Mouse (Mus musculus) C2C12 (cell line): ENCODE measurements at regions not wholly inside any gene's neighbourhood (a gene's known extent, or its start where the extent isn't known, plus 50 kb on each side); places are given as distances from the start of the nearest gene placed in this dataset.

Source experiments
- H3K27me3 ChIP-seq: one replicate; pipeline ENCODE4 v1.6.1; 2011; ENCODE audit not compliant: control insufficient read depth, insufficient read depth, insufficient read length
- H3K36me3 ChIP-seq: one replicate; pipeline ENCODE4 v1.6.1; 2011; ENCODE audit not compliant: control insufficient read depth, insufficient read depth
- H3K4me3 ChIP-seq: one replicate; pipeline ENCODE4 v1.5.1; 2011; ENCODE audit warnings: mild to moderate bottlenecking, control low read depth; ENCODE audit not compliant: poor library complexity, insufficient read depth, severe bottlenecking
- H3K79me2 ChIP-seq: one replicate; pipeline ENCODE4 v1.6.1; 2011; ENCODE audit not compliant: control insufficient read depth, insufficient read depth
- H3K79me3 ChIP-seq: one replicate; pipeline ENCODE4 v1.6.1; 2011; ENCODE audit warnings: low read depth, control low read depth
- H3ac ChIP-seq: one replicate; pipeline ENCODE3; 2011; ENCODE audit warnings: low read depth; ENCODE audit not compliant: control insufficient read depth, insufficient read length
- CEBPB ChIP-seq: IDR thresholded peaks from one replicate; pipeline ENCODE4 v1.6.1; 2011; ENCODE audit warnings: low read depth, mild to moderate bottlenecking, control low read depth, moderate library complexity
- CTCF ChIP-seq: IDR thresholded peaks from one replicate; pipeline ENCODE4 v1.5.1; 2011; ENCODE audit not compliant: control insufficient read depth, insufficient read depth, insufficient read length
- FOSL1 ChIP-seq: IDR thresholded peaks from one replicate; pipeline ENCODE4 v1.8.0; 2011; ENCODE audit warnings: mild to moderate bottlenecking, low read length; ENCODE audit not compliant: poor library complexity, insufficient read depth, severe bottlenecking
- MAX ChIP-seq: IDR thresholded peaks from one replicate; pipeline ENCODE4 v1.6.1; 2011; ENCODE audit warnings: mild to moderate bottlenecking, control low read depth
- MYOD1 ChIP-seq: IDR thresholded peaks from one replicate; pipeline ENCODE4 v1.6.1; 2011; ENCODE audit warnings: low read depth; ENCODE audit not compliant: control insufficient read depth, insufficient read length
- MYOG ChIP-seq: IDR thresholded peaks from one replicate; pipeline ENCODE4 v1.6.1; 2011; ENCODE audit not compliant: control insufficient read depth, insufficient read length; ENCODE audit errors: extremely low read depth
- USF1 ChIP-seq: IDR thresholded peaks from one replicate; pipeline ENCODE4 v1.6.1; 2011; ENCODE audit warnings: low read depth, mild to moderate bottlenecking, control low read depth, moderate library complexity

DNA sequence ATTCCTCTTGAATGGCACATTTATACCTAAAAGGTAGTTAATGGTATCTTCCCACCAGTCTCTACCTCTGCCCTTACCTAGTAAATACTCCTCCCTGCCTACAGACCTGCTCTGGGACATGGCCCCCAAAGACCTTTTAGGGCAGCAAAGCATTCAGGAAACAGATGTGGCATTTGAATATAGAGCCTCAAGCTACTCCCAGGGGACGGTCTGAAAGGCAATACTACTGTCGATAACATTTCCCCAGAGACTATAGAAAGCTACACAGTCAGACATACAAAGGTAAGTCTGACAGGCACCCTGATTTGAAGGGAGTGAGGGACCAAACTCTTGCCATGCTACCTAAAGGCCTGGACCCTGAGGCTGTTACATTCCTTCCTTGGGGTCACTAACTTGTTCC is 184.4 kb upstream of the Lpp start:
- Histone ChIP-seq H3K79me3 (no peaks in the 10 kb centered on the region), H3K4me3 (no peak overlapping the region), H3ac (no peak overlapping the region), H3K36me3 (no peaks in the 10 kb centered on the region), H3K79me2 (no peaks in the 10 kb centered on the region), H3K27me3 (no peaks in the 10 kb centered on the region)
- TF ChIP-seq USF1 (no peak), CEBPB (no peak), MYOG (no peak), FOSL1 (no peak), MAX (no peak), CTCF (no peak), MYOD1 (no peak)

DNA sequence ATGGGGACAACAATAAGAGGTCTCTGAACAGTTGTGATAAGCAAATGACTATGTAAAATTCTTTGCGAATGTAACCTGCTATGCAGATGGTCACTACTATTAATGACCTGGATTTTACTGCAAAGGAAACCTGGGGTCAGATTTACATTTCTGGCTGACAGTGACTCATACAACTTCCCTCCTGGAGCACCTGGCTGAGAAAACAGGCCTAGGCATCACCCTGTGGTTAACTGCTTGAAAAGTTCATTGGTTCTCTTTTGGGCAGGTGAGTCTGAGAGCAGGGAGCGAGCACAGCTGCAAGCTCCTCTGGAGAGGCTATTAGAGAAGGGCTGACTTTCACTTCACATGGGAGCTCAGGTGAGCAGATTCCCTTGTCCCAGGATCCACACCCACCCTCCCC is 185.2 kb upstream of the Lpp start:
- Histone ChIP-seq H3K79me2 (no peaks in the 10 kb centered on the region), H3K79me3 (no peaks in the 10 kb centered on the region), H3ac (no peak overlapping the region), H3K4me3 (no peak overlapping the region), H3K27me3 (no peaks in the 10 kb centered on the region), H3K36me3 (no peaks in the 10 kb centered on the region)
- TF ChIP-seq FOSL1 (no peak), MAX (no peak), MYOG (no peak), USF1 (no peak), CEBPB (no peak), CTCF (no peak)

DNA sequence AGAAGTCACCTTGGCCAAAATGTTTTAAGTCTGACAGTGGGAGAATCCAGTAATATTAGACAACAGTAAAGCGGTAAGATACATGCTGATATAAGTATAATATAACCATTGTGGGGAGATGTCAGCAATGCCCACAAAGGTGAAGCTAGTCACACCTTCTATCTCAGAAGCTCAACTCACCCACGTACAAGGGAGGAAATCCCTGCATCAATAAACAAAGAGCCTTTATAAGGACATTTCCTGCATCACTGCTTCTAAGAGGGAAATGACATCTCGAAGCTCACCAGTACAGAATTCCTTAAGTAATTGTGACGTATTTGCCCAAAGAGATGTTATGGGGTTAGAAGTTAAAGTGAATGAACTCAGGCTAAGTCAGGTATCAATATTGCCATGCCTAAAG is 186.3 kb upstream of the Lpp start:
- H3K79me3 ChIP-seq: no peaks in the 10 kb centered on the region
- no peak overlapping the region for H3K4me3 ChIP-seq
- H3K79me2 ChIP-seq: no peaks in the 10 kb centered on the region
- TF ChIP-seq FOSL1: no peak
- H3ac ChIP-seq: no peak overlapping the region
- no peaks in the 10 kb centered on the region for H3K36me3 ChIP-seq
- H3K27me3 ChIP-seq: no peaks in the 10 kb centered on the region

DNA sequence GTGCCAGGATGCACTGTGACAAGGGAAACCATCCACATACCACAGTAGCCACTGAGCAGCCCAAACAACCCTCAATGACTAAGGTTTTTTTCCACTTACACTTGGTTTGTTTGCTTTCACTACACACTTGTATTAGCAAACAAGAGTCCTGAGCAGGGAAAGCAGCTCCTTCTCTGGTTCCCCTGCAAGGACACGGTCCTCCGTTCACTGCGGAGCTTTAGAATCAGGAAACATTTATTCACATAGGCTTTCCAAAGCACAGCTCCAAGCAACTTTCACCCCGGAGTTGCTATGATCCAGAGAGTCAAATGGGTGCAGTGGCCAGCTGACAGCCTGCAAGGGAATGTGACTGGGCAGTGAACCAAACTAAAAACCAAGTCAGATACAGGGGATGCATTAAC is 186.8 kb upstream of the Lpp start:
- H3K27me3 ChIP-seq: no peaks in the 10 kb centered on the region
- no peaks in the 10 kb centered on the region for H3K36me3 ChIP-seq
- no peaks in the 10 kb centered on the region for H3K79me2 ChIP-seq
- H3K4me3 ChIP-seq: no peak overlapping the region
- no peak for TF ChIP-seq MYOD1
- TF ChIP-seq USF1: no peak
- TF ChIP-seq MYOG: no peak
- no peak for TF ChIP-seq CTCF
- TF ChIP-seq FOSL1: no peak
- no peak for TF ChIP-seq CEBPB
- TF ChIP-seq MAX: no peak
- no peak overlapping the region for H3ac ChIP-seq
- H3K79me3 ChIP-seq: no peaks in the 10 kb centered on the region

DNA sequence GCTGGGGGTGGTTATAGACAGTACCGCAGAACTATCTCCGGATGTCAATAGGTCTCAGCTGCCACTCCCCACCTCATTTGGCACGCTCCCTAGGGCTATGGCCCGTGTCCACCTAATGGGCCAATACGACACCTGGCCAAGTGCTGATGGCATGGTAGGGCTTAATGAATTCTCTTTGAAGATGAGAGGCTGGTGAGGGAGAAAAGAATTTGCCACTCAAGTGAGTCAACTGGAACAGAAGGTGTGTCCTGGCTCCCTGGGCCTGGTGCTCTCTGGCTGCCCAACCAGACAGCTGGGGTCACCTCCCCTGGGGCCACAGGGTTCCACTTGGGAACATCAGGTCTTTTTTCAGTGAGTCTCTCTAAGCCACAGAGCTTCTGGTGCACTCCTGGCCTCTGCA is 187.7 kb upstream of the Lpp start:
- H3K79me3 ChIP-seq: no peaks in the 10 kb centered on the region
- no peaks in the 10 kb centered on the region for H3K36me3 ChIP-seq
- no peak overlapping the region for H3K4me3 ChIP-seq
- no peak overlapping the region for H3ac ChIP-seq
- H3K27me3 ChIP-seq: no peaks in the 10 kb centered on the region
- TF ChIP-seq MYOG (no peak), MAX (no peak), CTCF (no peak), FOSL1 (no peak), MYOD1 (no peak), USF1 (no peak), CEBPB (no peak)
- no peaks in the 10 kb centered on the region for H3K79me2 ChIP-seq

DNA sequence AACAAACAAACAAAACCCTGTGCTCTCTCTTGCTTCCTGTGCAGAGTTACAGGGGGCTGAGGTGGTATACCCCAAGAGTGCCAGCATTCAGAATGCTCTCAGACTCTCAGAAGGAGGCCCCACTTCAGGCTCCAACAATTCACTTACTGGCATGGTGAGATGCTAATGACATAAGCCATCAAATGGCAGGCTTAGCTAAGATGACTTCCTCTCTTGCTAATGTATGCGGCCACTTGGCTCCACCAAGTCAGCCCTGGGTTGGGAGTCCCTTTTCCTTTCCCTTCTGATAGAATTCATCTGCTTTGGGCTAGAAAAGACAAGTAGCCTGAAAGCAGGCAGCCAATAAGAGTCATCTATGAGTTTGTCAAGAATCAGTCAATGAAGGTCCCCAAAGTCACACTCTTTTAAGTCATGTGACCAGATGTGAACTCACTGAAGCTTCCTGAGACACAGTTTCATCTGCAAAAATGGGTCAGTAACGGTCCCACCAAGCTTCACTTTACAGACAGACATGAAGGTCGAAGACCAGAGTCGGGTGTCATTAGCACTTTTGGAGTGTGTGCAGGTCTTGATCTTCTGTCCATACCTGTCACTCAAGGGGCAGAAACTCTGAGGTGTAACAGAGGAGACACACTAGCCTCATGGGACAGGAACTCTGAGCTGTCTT is 189.1 kb upstream of the Lpp start:
- no peak for TF ChIP-seq CEBPB
- no peak for TF ChIP-seq MYOG
- no peak for TF ChIP-seq CTCF
- no peak for TF ChIP-seq MYOD1
- no peak for TF ChIP-seq MAX
- TF ChIP-seq FOSL1: no peak
- no peak for TF ChIP-seq USF1
- H3K27me3 ChIP-seq: no peaks in the 10 kb centered on the region
- no peak overlapping the region for H3ac ChIP-seq
- H3K4me3 ChIP-seq: no peak overlapping the region
- H3K79me2 ChIP-seq: no peaks in the 10 kb centered on the region
- H3K36me3 ChIP-seq: no peaks in the 10 kb centered on the region
- H3K79me3 ChIP-seq: no peaks in the 10 kb centered on the region
